Mouse (Mus musculus): ENCODE results near the gene Atp1b1.
A peak's percentile ranks its signal among the peaks of the same experiment; 100 is the strongest.

The Atp1b1 gene

GRCm38 (mm10) chr1:164460921-164461697 is 3.0 kb upstream of the Atp1b1 start:
- DNase-seq = no peak

GRCm38 (mm10) chr1:164459127-164459905 is 1.2 kb upstream of the Atp1b1 start:
- peak; percentile 18 for DNase-seq

- DNase-seq = no peak
Measured at GRCm38 (mm10) chr1:164458621-164459051, 481 bp upstream of the Atp1b1 start.

GRCm38 (mm10) chr1:164457531-164458244 is 467 bp downstream of the Atp1b1 start:
- peak; percentile 81 for DNase-seq

GRCm38 (mm10) chr1:164456731-164457130 is 1.4 kb downstream of the Atp1b1 start:
- DNase-seq = peak; percentile 24

GRCm38 (mm10) chr1:164456065-164456464 is 2.1 kb downstream of the Atp1b1 start:
- no peak for DNase-seq

- DNase-seq = no peak
Measured at GRCm38 (mm10) chr1:164455614-164456013, 2.5 kb downstream of the Atp1b1 start.

- peak; percentile 61 for DNase-seq
Measured at GRCm38 (mm10) chr1:164454747-164455400, 3.3 kb downstream of the Atp1b1 start.

- DNase-seq = no peak
Measured at GRCm38 (mm10) chr1:164453739-164454138, 4.4 kb downstream of the Atp1b1 start.

GRCm38 (mm10) chr1:164453146-164453545 is 5.0 kb downstream of the Atp1b1 start:
- no peak for DNase-seq

GRCm38 (mm10) chr1:164452580-164452979 is 5.6 kb downstream of the Atp1b1 start:
- DNase-seq = no peak

GRCm38 (mm10) chr1:164451346-164451745 is 6.8 kb downstream of the Atp1b1 start:
- DNase-seq = no peak

GRCm38 (mm10) chr1:164450644-164451043 is 7.5 kb downstream of the Atp1b1 start:
- DNase-seq = no peak

GRCm38 (mm10) chr1:164450231-164450630 is 7.9 kb downstream of the Atp1b1 start:
- DNase-seq = no peak

GRCm38 (mm10) chr1:164449626-164450025 is 8.5 kb downstream of the Atp1b1 start:
- DNase-seq = no peak

GRCm38 (mm10) chr1:164447521-164447920 is 10.6 kb downstream of the Atp1b1 start:
- DNase-seq = no peak

GRCm38 (mm10) chr1:164446535-164446934 is 11.6 kb downstream of the Atp1b1 start:
- no peak for DNase-seq

- DNase-seq = no peak
Measured at GRCm38 (mm10) chr1:164445620-164446162, 12.5 kb downstream of the Atp1b1 start.

GRCm38 (mm10) chr1:164441408-164441974 is 16.7 kb downstream of the Atp1b1 start:
- no peak for DNase-seq

- DNase-seq = no peak
Measured at GRCm38 (mm10) chr1:164440708-164441407, 17.3 kb downstream of the Atp1b1 start.

- no peak for DNase-seq
Measured at GRCm38 (mm10) chr1:164440230-164440629, 17.9 kb downstream of the Atp1b1 start.
